Mouse (Mus musculus): Measurements from ENCODE around the gene Celf5.

Gene Celf5

DNA sequence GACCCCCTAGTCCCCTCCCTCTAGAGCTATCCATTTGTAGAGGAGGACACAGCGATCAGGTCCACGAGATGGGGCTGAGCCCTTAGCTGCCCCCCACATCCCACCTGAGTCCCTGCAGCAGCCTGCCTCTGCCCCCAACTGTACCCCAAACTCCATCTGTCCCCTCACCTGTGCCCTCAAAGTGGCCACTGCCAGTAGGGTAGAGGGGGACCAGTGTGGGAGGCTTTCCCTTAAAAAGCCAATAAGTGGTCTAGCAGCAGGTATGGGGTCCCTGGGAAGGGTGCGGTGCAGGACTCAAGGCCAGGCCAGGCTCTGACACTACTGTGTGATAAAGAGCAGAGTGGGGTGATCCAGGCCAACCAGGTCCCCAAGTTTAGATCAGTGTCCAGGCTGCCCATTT lies 55.2 kb downstream of the Celf5 start:
- DNase-seq (ENCODE audit: low spot score in 2 of 2): peak; percentile 16 to 53

DNA sequence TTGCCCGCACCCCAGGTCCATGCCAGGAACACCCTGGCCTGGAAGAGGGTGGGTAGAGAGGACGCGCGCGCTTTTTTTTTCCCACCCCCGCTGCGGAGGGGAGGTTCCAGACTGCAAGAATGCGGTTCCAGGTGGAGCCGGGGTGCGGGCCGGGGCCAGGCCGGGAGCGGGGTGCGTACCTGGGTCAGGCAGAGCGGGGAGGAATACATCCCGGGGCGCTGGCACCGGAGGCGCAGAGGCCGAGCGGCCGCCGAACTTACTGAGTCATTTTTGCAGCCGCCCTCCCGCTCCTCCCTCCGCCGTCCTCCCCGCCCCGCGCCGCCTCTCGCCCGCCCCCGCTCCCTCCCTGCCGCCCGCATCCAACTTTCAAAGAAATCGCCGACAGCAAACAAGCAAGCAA lies 55.6 kb downstream of the Celf5 start:
- DNase-seq (ENCODE audit: low spot score in 2 of 2): peak; percentile 67 to 74

DNA sequence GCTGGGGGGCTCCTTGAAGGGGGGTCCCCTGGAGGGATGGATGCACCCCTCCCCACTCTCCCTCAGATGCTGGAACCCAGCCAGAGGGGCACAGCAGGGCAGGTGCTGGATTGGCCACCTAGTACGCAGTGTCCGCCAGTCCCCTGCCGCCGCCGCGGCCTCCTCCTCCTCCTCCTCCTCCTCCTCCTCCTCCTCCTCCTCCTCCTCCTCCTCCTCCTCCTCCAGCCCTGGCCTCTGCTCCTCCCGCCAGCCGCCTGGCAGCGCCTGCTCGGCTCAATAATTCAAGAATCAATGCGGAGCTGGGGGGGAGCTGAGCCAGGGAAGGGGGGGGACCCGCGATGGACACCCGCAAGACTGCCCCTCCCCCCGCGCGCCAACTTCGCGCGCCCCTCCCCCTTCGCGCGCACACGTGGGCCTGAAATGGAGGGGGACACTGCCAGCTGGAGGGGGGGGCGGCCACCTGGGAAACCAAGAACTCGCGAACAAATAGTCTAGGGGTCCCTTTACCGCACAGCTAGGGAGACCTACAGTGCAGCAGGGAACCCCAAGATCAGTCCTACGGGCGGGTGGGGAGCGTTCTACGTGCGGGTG lies 56.3 kb downstream of the Celf5 start:
- DNase-seq (ENCODE audit: low spot score in 2 of 2): peak; percentile 21 to 59

DNA sequence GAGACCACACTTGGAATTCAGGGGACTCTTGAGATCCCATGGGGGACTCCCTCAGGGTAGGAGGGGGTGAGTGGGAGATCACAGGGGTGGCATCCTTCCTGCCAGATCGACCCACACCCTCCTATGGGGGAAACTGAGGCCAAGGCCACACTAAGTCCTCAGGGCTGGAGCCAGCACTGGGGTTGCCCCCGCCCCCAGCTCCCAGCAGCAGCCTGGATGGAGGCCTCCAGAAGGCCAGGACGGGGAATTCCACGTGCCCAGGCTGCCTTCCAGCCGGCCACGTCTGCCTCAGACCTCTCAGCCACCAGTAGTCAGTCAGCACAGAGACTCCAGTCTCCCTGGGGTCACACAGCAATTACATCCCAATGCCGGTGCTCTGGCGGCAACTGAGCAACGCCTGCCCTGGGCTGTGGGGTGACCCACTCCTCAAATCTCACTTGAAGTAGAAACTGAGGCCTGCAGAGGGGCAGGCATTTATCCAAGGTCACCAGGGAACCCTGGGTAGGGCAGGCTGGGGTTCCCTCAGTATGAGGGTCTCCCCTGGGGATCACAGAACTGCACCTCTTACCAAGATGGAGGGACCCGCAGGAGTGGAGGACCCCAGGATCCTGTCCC lies 57.2 kb downstream of the Celf5 start:
- DNase-seq (ENCODE audit: low spot score in 2 of 2): peak; percentile 44 to 58

DNA sequence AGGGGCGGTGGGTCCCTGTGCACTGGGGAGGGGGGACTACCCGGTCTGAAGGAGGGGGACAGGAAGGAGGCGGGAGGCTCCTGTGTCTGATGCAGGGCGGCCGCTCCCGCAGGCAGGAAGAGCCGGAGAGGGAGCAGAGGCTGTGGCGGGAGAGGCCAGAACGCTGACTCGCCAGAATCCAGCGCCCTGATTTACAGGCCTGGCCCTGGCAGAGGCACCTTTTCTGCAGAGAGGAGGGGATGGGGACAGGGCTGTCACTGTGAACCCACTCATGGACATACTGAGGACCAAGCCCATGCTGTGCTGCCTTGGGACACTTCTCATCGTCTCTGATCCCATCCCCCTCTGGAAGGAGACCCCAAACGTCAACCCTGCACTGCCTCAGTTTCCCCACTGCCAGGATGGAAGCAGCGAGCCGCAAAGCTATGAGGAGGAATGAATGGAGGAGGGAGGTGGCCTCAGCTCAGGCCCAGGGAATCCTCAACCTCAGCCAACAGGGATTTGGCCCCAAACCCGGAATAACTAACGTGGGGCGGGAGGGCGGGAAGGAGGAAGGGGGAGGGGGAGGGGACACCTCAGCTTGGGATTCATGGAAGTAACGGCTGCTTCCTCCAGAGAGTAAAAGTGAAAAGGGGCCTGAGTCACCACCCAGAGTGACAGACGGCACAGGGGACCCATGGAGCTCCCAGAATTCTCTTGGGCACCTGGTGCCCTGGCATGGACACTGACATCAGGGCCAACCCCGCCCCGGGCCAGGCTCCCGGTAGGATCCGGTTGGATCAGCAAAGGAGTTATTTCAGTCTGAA lies 58.1 kb downstream of the Celf5 start:
- DNase-seq (ENCODE audit: low spot score in 2 of 2): peak; percentile 44 to 64

DNA sequence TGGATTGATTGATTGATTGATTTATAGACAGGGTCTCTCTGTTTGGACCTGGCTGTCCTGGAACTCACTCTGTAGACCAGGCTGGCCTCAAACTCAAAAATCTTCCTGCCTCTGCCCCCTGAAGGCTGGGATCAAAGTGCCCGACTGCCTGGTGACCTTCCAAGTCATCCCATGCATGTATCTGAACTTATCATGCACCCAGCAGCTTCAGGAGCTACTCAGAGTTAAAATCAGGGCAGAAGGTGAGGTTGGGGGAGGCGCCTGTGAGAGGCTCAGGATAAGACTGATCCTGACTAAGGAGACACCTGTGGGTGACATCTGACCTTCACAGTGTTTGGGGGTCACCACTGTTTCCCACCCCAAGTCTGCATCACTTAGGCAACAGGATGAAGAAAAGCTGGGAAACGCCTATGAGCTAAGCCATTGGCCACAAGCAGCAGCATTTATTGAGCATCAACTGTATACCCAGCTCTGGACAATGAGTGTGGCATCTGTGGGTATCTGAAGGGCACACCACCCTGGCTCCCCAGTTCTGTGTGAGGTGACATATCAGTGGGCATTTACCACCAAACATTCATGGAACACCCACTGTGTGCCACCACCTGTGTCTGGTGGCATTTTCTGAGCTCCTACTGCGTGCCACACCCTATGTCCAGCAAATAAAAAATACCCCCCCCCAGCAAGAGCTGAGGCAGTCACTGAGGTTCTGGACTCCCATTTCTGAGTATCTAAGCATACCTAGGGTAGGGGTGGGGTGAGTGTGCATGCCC lies 58.8 kb downstream of the Celf5 start:
- DNase-seq (ENCODE audit: low spot score in 2 of 2): no peak

DNA sequence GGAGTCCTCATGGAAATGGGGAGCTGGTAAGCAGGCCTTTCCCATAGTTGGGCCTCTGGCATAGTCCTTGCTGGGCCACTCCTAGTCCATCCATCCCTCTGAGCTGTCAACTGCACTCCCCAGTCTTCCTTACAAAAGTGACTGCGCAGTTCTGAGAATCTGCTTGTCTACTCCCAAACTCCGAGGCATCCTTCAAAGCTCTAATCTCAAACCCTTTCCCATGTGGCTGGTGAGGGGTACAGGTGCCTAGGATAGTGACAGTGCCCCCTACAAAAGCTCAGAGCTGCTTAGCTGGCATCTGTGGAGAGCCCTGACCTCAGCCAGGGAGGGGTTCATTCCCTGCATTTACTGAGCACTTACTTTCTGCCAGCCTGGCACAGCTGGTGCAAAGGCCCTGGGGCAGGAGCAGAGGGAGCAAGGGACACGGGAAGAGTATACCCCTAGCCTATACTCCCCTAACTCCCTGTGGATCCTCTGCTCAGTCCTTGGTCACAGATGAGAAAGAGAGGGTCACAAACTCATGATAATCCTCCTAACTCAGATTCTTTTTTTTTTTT lies 59.8 kb downstream of the Celf5 start:
- peak; percentile 16 to 54 for DNase-seq (ENCODE audit: low spot score in 2 of 2)

DNA sequence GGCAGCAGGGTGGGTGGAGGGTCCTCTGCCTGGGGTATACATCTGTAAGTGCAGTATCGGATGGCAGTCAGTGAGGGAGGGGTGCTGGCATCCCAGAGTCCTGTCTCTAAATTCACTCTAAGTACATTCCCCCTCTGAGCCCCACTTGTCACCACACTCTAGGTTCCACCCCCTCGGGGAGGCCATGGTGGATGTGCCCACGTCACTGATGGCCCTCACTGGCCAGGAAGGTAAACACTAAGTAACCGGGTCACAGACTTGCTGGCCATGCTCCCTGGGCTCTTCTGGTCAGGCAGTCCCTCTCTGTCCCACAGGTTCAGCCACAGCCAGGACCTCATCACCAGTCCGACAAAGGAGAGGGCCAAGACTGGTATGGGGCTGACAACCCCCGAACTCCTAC lies 60.3 kb downstream of the Celf5 start:
- peak; percentile 16 to 60 for DNase-seq (ENCODE audit: low spot score in 2 of 2)

DNA sequence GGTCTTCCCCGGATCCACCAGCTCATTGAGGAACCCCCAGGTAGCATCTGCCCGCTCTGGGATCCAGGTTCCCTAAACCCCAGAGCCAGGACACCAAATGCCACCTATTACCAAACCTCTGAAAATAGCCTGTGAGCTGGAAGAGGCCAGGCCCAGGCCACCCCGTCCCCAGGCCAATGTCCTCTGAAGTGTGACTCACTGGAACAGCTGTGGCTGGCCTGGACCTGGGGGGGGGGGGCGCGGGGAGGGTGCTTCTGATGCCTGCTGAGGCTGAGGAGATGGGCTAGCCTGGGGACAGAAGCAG lies 60.8 kb downstream of the Celf5 start:
- DNase-seq (ENCODE audit: low spot score in 2 of 2): peak in 1 of 2 experiments; percentile 15

DNA sequence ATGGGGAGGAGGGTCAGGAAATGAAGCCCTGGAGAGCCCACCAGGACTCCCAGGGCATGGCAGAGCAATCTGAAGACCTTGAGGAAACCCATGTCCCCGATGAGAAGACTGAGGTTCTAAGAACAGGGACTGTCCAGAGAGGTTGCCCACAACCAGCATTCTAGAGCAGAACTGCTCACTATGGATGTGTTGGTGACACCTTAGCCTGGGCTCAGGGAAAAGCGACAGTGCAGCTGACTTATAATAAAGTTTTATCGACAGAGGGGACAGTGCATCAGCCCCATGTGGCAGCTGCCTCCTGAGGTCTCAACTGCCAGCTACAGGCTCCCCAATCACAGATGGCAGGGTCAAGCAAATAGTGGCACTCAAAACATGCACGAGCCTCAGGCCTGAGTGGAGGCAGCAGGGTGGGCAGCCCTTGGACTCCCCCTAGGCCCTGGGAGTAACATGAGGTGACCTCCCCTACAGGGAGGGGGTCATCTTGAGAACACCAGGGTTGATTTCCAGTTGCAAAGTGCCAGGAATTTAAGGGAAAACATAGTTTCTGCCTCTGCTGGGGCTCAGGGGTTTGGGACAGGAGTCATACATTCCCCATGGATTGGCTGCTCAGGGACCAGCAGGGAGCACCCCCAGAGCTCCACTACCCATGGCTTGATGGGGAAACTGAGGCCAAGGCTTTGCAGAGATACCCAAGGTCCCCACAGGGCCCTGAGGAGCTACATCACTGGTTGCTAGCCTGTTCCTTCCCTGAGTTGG lies 61.3 kb downstream of the Celf5 start:
- DNase-seq (ENCODE audit: low spot score in 2 of 2): peak in 1 of 2 experiments; percentile 52

DNA sequence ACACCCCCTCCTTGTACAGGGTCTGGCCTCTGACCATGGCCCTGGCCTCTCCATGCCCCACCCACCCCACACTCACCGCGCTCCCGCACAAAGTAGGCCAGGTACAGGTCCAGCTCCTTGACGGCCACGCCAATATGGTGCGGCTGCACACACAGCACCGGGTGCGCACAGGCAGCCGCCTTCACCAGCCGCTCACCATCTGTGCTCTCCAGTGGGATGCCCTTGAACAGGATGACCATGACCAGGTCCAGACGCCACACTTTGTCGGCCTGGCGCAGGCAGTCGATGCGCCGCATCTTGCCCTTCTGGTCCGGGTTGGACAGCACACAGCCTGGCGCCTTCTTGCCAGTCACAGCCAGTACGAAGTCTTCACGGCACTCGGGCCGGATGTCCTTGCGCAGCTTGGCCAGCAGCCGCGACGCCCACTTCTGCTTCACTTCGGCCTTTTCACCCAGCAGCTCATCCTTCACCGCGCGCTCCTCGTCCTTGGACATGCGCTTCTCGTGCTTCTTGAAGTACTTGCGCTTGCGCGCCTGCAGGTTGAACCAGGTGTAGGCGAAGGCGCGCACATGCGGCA lies 62.2 kb downstream of the Celf5 start:
- peak; percentile 19 to 58 for DNase-seq (ENCODE audit: low spot score in 2 of 2)

DNA sequence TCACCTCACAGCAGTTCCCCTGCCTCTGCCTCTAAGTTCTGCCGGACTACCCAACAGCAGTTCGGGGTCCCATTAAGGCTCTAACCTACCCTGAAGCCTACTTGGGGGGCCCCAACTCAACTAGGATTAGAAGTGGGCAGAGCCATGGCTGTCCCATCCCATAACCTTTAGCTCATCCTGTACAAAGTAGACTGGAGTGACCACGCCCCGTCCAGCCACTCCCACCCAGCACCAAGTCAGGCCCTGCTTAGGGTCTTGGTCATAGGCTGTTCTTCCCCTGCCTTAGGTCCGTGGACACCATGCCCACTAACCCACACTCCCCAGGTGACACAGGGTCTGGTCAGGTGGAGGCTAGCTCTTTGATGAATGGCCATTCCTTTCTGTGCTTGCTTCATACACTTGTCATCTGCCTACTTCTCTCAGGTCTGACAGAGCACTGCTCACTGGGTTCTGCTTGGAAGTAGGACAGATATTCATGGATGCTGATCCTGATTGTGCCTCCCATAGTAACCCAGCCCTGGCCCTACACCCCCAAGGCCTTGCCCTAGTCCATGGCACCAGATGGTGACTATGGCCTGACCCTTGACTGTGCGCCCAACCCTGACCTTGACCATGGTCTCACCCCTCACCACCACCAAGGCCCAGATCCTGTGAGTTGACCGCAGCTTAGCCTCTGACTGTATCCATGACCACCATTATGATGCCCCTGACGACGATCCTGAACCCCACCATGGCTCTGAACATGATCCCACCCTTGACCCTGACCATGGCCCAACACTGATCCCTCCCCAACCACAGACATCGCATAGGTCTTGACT lies 63.2 kb downstream of the Celf5 start:
- no peak for DNase-seq (ENCODE audit: low spot score in 2 of 2)

DNA sequence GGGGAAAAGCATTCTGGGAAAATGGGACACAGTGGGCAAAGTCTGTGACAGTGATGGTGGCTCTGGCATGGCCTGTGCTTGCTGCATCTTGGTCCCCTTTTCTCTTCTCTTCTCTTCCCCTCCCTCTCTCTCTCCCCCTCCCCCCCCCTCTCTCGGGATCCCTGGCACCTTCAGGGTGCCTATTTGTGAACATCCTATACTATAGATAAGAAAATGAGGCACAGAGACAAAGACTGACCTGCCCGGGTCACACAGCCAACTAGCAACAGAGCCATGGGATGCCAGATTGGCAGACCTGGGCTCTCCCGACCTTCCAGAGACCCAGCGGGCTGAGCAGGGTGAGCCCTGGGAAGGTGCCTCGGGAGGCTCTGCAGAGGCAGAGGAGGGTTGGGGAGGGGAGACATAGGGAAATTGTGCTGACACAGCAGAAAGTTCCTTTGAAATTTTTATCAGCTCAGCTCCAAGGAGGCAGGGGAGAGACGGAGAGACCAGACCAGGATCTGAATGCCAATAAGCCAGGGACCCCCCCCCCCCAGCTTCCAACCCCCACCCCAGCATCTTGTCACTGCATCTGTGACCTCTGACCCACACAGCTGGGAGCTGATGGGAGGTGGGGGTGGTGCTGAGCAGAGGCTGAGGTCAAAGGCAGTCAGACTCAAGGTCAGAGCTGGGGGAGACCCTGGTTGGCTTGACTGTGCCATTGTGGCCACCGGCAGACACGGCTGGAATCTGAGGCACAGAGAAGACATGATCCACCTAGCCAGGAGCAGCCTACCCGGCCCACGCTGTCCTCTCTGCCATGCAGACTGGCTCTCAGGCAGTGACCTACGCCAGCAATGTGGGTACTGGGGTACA lies 64.1 kb downstream of the Celf5 start:
- DNase-seq (ENCODE audit: low spot score in 2 of 2): no peak

DNA sequence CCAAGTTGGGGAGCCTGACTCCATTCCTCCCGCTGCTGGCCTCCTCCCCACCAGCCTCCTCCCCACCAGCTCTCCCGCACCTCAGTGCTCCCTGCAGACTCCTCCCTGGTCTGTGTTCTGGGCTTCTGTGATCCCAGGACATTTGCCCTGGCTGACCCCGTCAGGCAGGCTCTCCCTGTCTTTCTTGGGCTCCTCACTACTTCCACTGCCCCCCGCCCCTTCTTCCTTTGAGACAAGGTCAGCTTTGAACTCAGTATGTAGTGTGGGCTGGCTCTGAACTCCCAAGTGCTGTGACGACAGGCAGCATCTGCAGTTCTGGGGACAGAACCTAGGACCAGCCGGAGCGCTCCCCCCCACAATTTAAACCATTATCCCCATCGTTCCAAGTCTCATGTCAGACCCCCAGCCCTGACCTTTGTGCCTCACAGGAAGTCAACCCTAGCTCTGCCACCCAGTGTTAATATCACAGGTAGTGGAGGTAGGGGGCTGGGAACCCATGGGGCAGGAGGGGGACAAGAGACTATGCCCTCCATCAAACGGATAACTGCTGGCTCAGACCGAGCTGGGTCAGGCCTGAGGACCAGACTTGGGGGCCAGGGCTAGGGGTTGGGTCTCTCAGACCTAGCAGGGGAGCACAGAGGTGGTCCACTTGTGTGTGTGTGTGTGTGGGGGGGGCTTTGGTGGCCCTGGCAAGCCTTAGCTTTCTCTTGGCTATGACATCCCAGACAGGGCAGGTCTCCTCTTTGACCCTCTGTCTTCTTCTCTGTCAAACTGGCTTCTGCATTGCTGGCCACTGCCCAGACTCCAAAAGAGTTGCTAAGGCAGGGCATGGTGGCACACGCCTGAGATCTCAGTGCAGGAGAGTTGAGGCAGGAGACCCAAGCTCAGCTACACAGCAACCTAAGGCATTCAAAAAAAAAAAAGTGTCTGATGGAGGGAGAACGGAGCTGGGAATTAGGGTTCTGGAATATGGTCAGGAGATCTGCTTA lies 65.0 kb downstream of the Celf5 start:
- no peak for DNase-seq (ENCODE audit: low spot score in 2 of 2)

DNA sequence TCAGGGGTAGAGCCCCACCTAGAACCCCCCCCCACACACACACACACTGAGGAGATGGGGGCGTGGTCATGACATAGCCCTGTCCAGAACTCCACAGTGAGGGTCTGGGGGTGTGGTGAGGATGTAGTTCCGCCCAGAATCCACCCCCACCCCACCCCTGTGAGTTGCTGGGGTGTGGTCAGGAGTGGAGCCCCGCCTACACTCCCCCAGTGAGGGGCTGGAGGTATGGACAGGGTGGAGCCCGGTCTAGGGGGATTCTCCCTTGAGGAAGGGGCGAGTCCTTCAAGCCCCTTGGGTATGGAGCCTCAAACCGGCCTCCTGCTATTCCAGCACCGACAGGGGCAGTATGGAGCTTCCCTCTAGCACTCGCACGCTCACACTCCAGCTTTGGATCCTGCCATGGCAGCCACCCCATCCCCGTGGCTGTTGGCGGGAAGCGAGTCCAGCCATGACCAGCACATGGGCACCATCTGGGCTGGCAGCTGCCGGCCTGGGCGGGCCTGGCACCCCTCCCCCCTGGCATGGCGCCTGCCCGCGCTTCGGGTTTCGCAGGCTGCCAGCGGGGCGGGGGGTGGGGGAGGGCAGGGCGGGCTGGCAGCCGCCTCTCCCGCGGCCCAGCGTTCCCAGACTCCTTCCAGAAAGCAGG lies 65.8 kb downstream of the Celf5 start:
- DNase-seq (ENCODE audit: low spot score in 2 of 2): peak; percentile 81

DNA sequence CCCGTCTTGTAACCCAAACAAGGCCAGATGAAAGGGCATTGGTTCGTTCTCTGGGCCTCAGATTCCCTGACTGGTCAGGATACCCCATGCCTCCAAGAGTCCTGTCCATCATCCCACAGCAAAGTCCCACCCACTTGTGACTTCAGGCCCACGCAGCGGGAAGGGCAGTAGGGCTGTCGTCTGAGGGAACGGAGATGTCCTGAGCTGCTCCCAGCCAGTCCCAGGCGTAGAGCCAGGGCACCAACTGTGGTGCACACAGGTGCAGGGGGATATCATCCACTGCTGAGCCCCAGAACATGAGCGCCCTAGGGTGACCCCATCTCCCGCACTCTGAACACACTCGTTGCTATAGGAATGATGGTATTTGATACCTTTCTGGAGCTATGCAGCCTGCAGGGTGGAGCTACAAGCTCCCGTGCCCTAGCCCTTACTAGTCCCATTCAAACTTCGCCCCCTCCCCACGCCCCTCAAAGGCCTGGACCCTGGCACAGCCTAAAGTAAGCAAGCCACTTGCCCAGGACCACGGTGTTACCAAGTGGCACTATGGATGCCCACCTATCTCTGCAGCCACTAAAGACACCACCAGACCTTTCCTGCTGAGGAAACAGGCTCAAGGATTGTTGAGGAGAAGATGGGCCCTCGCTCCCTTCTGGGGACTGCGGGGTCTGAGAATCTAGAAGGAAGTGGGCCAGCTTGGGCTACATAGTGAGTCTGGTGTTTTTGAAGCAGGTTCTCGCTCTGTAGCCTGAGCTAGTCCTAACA lies 66.8 kb downstream of the Celf5 start:
- no peak for DNase-seq (ENCODE audit: low spot score in 2 of 2)

DNA sequence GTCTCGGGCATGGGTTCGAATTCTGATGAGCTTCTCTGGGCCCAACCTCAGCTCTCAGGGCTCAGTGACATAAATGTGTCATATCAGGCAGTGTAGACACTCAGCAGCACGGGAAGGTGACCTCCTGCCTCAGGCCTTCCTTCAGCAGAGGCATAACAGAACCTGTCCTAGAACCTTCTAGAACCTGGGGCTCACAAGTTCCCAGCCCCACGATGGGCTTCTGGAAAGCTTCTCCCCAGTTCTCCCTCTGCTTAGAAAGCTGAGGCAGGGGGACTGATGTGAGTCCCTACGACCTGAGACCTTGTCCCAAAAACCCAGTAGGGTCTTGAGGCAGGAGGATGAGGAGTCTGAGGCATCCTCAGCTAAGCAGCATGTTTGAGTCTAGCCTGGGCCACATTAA lies 67.4 kb downstream of the Celf5 start:
- DNase-seq (ENCODE audit: low spot score in 2 of 2): no peak

Measured in urinary bladder, postnatal 4 days (tissue).